Mouse (Mus musculus): Measurements from ENCODE around the gene Gm1043.

Gm1043 gene

GRCm38 (mm10) chr5:37222316-37222715 lies 137.1 kb downstream of the Gm1043 start:
- in situ Hi-C loops (cut with MboI; ENCODE audit: low pct_unique_long_range_greater_than_20kb in 1 of 2, low sequenced_read_pairs in 2 of 2, unreplicated experiment in 1 of 2) = no loop called here

GRCm38 (mm10) chr5:37225708-37226107 lies 140.5 kb downstream of the Gm1043 start:
- in situ Hi-C loops (cut with MboI; ENCODE audit: low pct_unique_long_range_greater_than_20kb in 1 of 2, low sequenced_read_pairs in 2 of 2, unreplicated experiment in 1 of 2) = no loop called here

GRCm38 (mm10) chr5:37227956-37228680 lies 142.9 kb downstream of the Gm1043 start:
- in situ Hi-C loops (cut with MboI; ENCODE audit: low pct_unique_long_range_greater_than_20kb in 1 of 2, low sequenced_read_pairs in 2 of 2, unreplicated experiment in 1 of 2) = no loop called here

GRCm38 (mm10) chr5:37228894-37229293 lies 143.7 kb downstream of the Gm1043 start:
- in situ Hi-C loops (cut with MboI; ENCODE audit: low pct_unique_long_range_greater_than_20kb in 1 of 2, low sequenced_read_pairs in 2 of 2, unreplicated experiment in 1 of 2) = no loop called here

GRCm38 (mm10) chr5:37233010-37233557 lies 147.9 kb downstream of the Gm1043 start:
- in situ Hi-C loops (cut with MboI; ENCODE audit: low pct_unique_long_range_greater_than_20kb in 1 of 2, low sequenced_read_pairs in 2 of 2, unreplicated experiment in 1 of 2) = no loop called here

GRCm38 (mm10) chr5:37238654-37239053 lies 153.5 kb downstream of the Gm1043 start:
- in situ Hi-C loops (cut with MboI; ENCODE audit: low pct_unique_long_range_greater_than_20kb in 1 of 2, low sequenced_read_pairs in 2 of 2, unreplicated experiment in 1 of 2) = no loop called here

- in situ Hi-C loops (cut with MboI; ENCODE audit: low pct_unique_long_range_greater_than_20kb in 1 of 2, low sequenced_read_pairs in 2 of 2, unreplicated experiment in 1 of 2) = no loop called here
These were observed 155.4 kb downstream of the Gm1043 start for GRCm38 (mm10) chr5:37240550-37240949.

- in situ Hi-C loops (cut with MboI; ENCODE audit: low pct_unique_long_range_greater_than_20kb in 1 of 2, low sequenced_read_pairs in 2 of 2, unreplicated experiment in 1 of 2) = no loop called here
These were observed 156.1 kb downstream of the Gm1043 start for GRCm38 (mm10) chr5:37241224-37241623.

- in situ Hi-C loops (cut with MboI; ENCODE audit: low pct_unique_long_range_greater_than_20kb in 1 of 2, low sequenced_read_pairs in 2 of 2, unreplicated experiment in 1 of 2) = no loop called here
These were observed 156.5 kb downstream of the Gm1043 start, which contains the start of gene Crmp1 for GRCm38 (mm10) chr5:37241651-37242151. Gene Crmp1 (plus strand): TSS chr5:37241940.

GRCm38 (mm10) chr5:37242360-37243168 lies 157.4 kb downstream of the Gm1043 start:
- in situ Hi-C loops (cut with MboI; ENCODE audit: low pct_unique_long_range_greater_than_20kb in 1 of 2, low sequenced_read_pairs in 2 of 2, unreplicated experiment in 1 of 2) = no loop called here

GRCm38 (mm10) chr5:37243169-37243886 lies 158.2 kb downstream of the Gm1043 start:
- in situ Hi-C loops (cut with MboI; ENCODE audit: low pct_unique_long_range_greater_than_20kb in 1 of 2, low sequenced_read_pairs in 2 of 2, unreplicated experiment in 1 of 2) = no loop called here

- in situ Hi-C loops (cut with MboI; ENCODE audit: low pct_unique_long_range_greater_than_20kb in 1 of 2, low sequenced_read_pairs in 2 of 2, unreplicated experiment in 1 of 2) = no loop called here
These were observed 159.0 kb downstream of the Gm1043 start for GRCm38 (mm10) chr5:37244161-37244560.

- in situ Hi-C loops (cut with MboI; ENCODE audit: low pct_unique_long_range_greater_than_20kb in 1 of 2, low sequenced_read_pairs in 2 of 2, unreplicated experiment in 1 of 2) = no loop called here
These were observed 159.6 kb downstream of the Gm1043 start for GRCm38 (mm10) chr5:37244666-37245242.

GRCm38 (mm10) chr5:37245651-37246050 lies 160.5 kb downstream of the Gm1043 start:
- in situ Hi-C loops (cut with MboI; ENCODE audit: low pct_unique_long_range_greater_than_20kb in 1 of 2, low sequenced_read_pairs in 2 of 2, unreplicated experiment in 1 of 2) = no loop called here

GRCm38 (mm10) chr5:37246138-37246910 lies 161.2 kb downstream of the Gm1043 start:
- in situ Hi-C loops (cut with MboI; ENCODE audit: low pct_unique_long_range_greater_than_20kb in 1 of 2, low sequenced_read_pairs in 2 of 2, unreplicated experiment in 1 of 2) = no loop called here

- in situ Hi-C loops (cut with MboI; ENCODE audit: low pct_unique_long_range_greater_than_20kb in 1 of 2, low sequenced_read_pairs in 2 of 2, unreplicated experiment in 1 of 2) = no loop called here
These were observed 162.3 kb downstream of the Gm1043 start for GRCm38 (mm10) chr5:37247456-37247855.

- in situ Hi-C loops (cut with MboI; ENCODE audit: low pct_unique_long_range_greater_than_20kb in 1 of 2, low sequenced_read_pairs in 2 of 2, unreplicated experiment in 1 of 2) = no loop called here
These were observed 163.7 kb downstream of the Gm1043 start for GRCm38 (mm10) chr5:37248870-37249269.

GRCm38 (mm10) chr5:37251596-37251995 lies 166.4 kb downstream of the Gm1043 start:
- in situ Hi-C loops (cut with MboI; ENCODE audit: low pct_unique_long_range_greater_than_20kb in 1 of 2, low sequenced_read_pairs in 2 of 2, unreplicated experiment in 1 of 2) = no loop called here

Measured in mouse embryonic stem cell (cell line).